33 mouse cellular contexts compared by ENCODE assay signal in the genomic region with DNA sequence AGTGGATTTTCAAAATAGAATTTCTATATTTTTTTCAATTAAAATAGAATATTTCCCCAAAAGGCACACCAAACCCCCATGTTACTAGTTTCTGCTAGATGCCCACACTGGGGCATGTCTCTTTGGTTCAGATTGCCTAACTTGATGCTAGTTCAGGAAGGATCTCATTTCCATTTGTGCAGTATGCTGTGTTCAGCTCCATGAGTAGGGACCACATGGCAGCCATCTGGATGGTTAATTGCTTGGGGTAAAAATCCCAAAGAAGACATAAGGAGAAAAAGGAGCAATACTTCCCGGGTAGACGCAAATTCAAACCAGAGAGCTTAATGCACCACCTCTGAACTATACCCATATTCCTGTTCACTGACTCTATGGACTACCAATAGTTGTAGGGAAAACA. TPM values are rescaled to one million over a fixed set of nuclear protein-coding genes. Genes with fewer than 3 reads are reported as not detected.
DNase-seq lines count a peak whose midpoint lies in the region; ATAC-seq and TF ChIP-seq lines count a peak whose summit lies in the region.
"Had no signal": no experiment of that assay in that cellular context is flagged by ENCODE, and none has a peak within 500 bp of the region (broad histone marks: within the 10 kb centered on the region; RNA-seq: fewer than 3 reads in every experiment).

No protein-coding gene starts in this region.

- no peaks in the 10 kb centered on the region for H3K36me3 ChIP-seq in forebrain, embryonic 15.5 days
- H3K36me3 ChIP-seq in forebrain, embryonic 12.5 days (replicated peaks), result peaks cover 5% of the 10 kb centered on the region; the same call in 1 of the 2 replicates
- no peaks in the 10 kb centered on the region for H3K36me3 ChIP-seq in forebrain, postnatal 0 days (ENCODE audit: insufficient read depth)
- H3K36me3 ChIP-seq in lung, postnatal 0 days (ENCODE audit: insufficient read depth, low read length), result no peaks in the 10 kb centered on the region
- H3K36me3 ChIP-seq: G1E; hindbrain, embryonic 13.5 days; liver, embryonic 15.5 days; midbrain, embryonic 10.5 days; midbrain, embryonic 15.5 days; neural tube, embryonic 15.5 days had no signal

- H3K4me3 ChIP-seq in forebrain, embryonic 15.5 days, result no peak overlapping the region
- H3K4me3 ChIP-seq in forebrain, embryonic 12.5 days (replicated peaks), result no peak overlapping the region
- H3K4me3 ChIP-seq in forebrain, postnatal 0 days (ENCODE audit: low read depth, low read length), result no peak overlapping the region
- no peak overlapping the region for H3K4me3 ChIP-seq in lung, postnatal 0 days (ENCODE audit: low read depth, low read length)
- H3K4me3 ChIP-seq: embryonic facial prominence, embryonic 13.5 days; erythroblast, embryonic 14.5 days; heart, adult 2 months; heart, embryonic 12.5 days; hindbrain, embryonic 13.5 days; left cerebral cortex, adult 2 months; limb, embryonic 12.5 days; liver, embryonic 15.5 days; midbrain, embryonic 10.5 days; midbrain, embryonic 15.5 days; neural tube, embryonic 15.5 days had no signal

- WGBS in forebrain, embryonic 15.5 days, result 48% methylated on average over 2 of the region's 2 CpGs
- WGBS in forebrain, embryonic 12.5 days, result 87% methylated on average over 2 of the region's 2 CpGs
- 57% methylated on average over 2 of the region's 2 CpGs for WGBS in forebrain, postnatal 0 days
- WGBS in lung, postnatal 0 days, result 100% methylated on average over 2 of the region's 2 CpGs

- TF ChIP-seq EP300 in lung, postnatal 0 days (IDR thresholded peaks at IDR 0.05), result no peak

- H3K27me3 ChIP-seq in forebrain, embryonic 15.5 days, result no peaks in the 10 kb centered on the region
- H3K27me3 ChIP-seq in forebrain, embryonic 12.5 days, result no peaks in the 10 kb centered on the region
- no peaks in the 10 kb centered on the region for H3K27me3 ChIP-seq in forebrain, postnatal 0 days (ENCODE audit: insufficient read depth, low read length)
- no peaks in the 10 kb centered on the region for H3K27me3 ChIP-seq in lung, postnatal 0 days (replicated peaks; ENCODE audit: insufficient read depth, low read length)
- H3K27me3 ChIP-seq: embryonic facial prominence, embryonic 13.5 days; heart, embryonic 12.5 days; hindbrain, embryonic 13.5 days; limb, embryonic 12.5 days; liver, embryonic 15.5 days; midbrain, embryonic 15.5 days; neural tube, embryonic 15.5 days had no signal

- peak; percentile 70 for ATAC-seq in forebrain, embryonic 15.5 days (replicated peaks)
- no peak for ATAC-seq in forebrain, embryonic 12.5 days (ENCODE audit: low FRiP score)
- peak; percentile 66 for ATAC-seq in forebrain, postnatal 0 days
- no peak for ATAC-seq in lung, postnatal 0 days
- ATAC-seq: intestine, embryonic 16.5 days; midbrain, embryonic 15.5 days had no signal

- peak; percentile 24 for DNase-seq in embryo, embryonic 10.5 days (ENCODE audit: low spot score)
- DNase-seq in embryo, embryonic 9.5 days (ENCODE audit: extremely low spot score), result no peak
- peak; percentile 71 for DNase-seq in forebrain, postnatal 0 days
- peak; percentile 26 to 29 for DNase-seq in layer of hippocampus, postnatal 36 days
- DNase-seq in frontal cortex, postnatal 36 days (ENCODE audit: low spot score in 2 of 2), result no peak
- no peak for DNase-seq in lung, postnatal 0 days (ENCODE audit: low spot score)
- DNase-seq: adrenal gland, adult 8-10 months; cerebellum, adult 11-12 months; cerebellum, adult 9-11 months; heart, adult 2 months; heart, postnatal 4 days; kidney, adult 8-10 months; kidney, postnatal 10 days; lung, embryonic 14.5 days; retina, postnatal 1 day; right cerebral cortex, postnatal 25 days; spleen, adult 18-20 months; thymus, postnatal 14 days had no signal

- no peaks in the 10 kb centered on the region for H3K9me3 ChIP-seq in forebrain, embryonic 15.5 days
- H3K9me3 ChIP-seq in forebrain, embryonic 12.5 days, result no peaks in the 10 kb centered on the region
- no peaks in the 10 kb centered on the region for H3K9me3 ChIP-seq in forebrain, postnatal 0 days (ENCODE audit: low read length)
- no peaks in the 10 kb centered on the region for H3K9me3 ChIP-seq in lung, postnatal 0 days (ENCODE audit: low read length)
- H3K9me3 ChIP-seq: embryonic facial prominence, embryonic 13.5 days; G1E; heart, embryonic 12.5 days; hindbrain, embryonic 13.5 days; limb, embryonic 12.5 days; liver, embryonic 15.5 days; midbrain, embryonic 10.5 days; midbrain, embryonic 15.5 days; neural tube, embryonic 15.5 days had no signal

- no peak overlapping the region for H3K27ac ChIP-seq in forebrain, embryonic 15.5 days (replicated peaks)
- H3K27ac ChIP-seq in forebrain, embryonic 12.5 days, result no peak overlapping the region
- no peak overlapping the region for H3K27ac ChIP-seq in forebrain, postnatal 0 days (ENCODE audit: low read depth, low read length)
- no peak overlapping the region for H3K27ac ChIP-seq in lung, postnatal 0 days (ENCODE audit: low read length)
- H3K27ac ChIP-seq: embryonic facial prominence, embryonic 13.5 days; heart, adult 2 months; hindbrain, embryonic 13.5 days; left cerebral cortex, adult 2 months; limb, embryonic 12.5 days; liver, embryonic 15.5 days; midbrain, embryonic 10.5 days; midbrain, embryonic 15.5 days; neural tube, embryonic 15.5 days had no signal

- TF ChIP-seq CTCF in forebrain, postnatal 0 days (IDR thresholded peaks at IDR 0.05; ENCODE audit: low read depth), result no peak
- no peak for TF ChIP-seq CTCF in lung, postnatal 0 days (IDR thresholded peaks at IDR 0.05)

- no peak overlapping the region for H3K9ac ChIP-seq in forebrain, embryonic 15.5 days (replicated peaks)
- no peak overlapping the region for H3K9ac ChIP-seq in forebrain, embryonic 12.5 days
- no peak overlapping the region for H3K9ac ChIP-seq in forebrain, postnatal 0 days
- H3K9ac ChIP-seq in lung, postnatal 0 days (replicated peaks; ENCODE audit: low read depth), result no peak overlapping the region
- H3K9ac ChIP-seq: embryonic facial prominence, embryonic 13.5 days; heart, embryonic 12.5 days; hindbrain, embryonic 13.5 days; limb, embryonic 12.5 days; liver, embryonic 15.5 days; lung, embryonic 14.5 days; midbrain, embryonic 15.5 days; neural tube, embryonic 15.5 days had no signal

- no peak overlapping the region for H3K4me2 ChIP-seq in forebrain, embryonic 15.5 days (replicated peaks)
- H3K4me2 ChIP-seq in forebrain, embryonic 12.5 days, result no peak overlapping the region
- H3K4me2 ChIP-seq in forebrain, postnatal 0 days (ENCODE audit: low read depth), result no peak overlapping the region
- H3K4me2 ChIP-seq in lung, postnatal 0 days (replicated peaks; ENCODE audit: low read depth, low read length), result no peak overlapping the region
- H3K4me2 ChIP-seq: embryonic facial prominence, embryonic 13.5 days; heart, embryonic 12.5 days; hindbrain, embryonic 13.5 days; limb, embryonic 12.5 days; liver, embryonic 15.5 days; lung, embryonic 14.5 days; midbrain, embryonic 15.5 days; neural tube, embryonic 15.5 days had no signal

- 0 out of 2 replicates have a peak, but pooled peaks cover 4% of the 10 kb centered on the region for H3K4me1 ChIP-seq in forebrain, embryonic 15.5 days
- H3K4me1 ChIP-seq in forebrain, embryonic 12.5 days, result no peaks in the 10 kb centered on the region
- H3K4me1 ChIP-seq in forebrain, postnatal 0 days (ENCODE audit: insufficient read depth), result no peaks in the 10 kb centered on the region
- no peaks in the 10 kb centered on the region for H3K4me1 ChIP-seq in lung, postnatal 0 days (ENCODE audit: insufficient read depth, low read depth, low read length)
- H3K4me1 ChIP-seq: embryonic facial prominence, embryonic 13.5 days; heart, embryonic 12.5 days; hindbrain, embryonic 13.5 days; liver, embryonic 15.5 days; midbrain, embryonic 10.5 days; midbrain, embryonic 15.5 days had no signal

RNA-seq across cellular contexts. Expression of gene Prrx1, which starts 57.6 kb away (rescaled TPM):
- 3.7 and 4.0 TPM in 2 replicates for polyA plus RNA-seq in forebrain, embryonic 15.5 days (2015; fragmentation: Nextera tagmentation; extraction: Ambion mirVana)
- polyA plus RNA-seq in forebrain, embryonic 12.5 days (2016; fragmentation: Nextera tagmentation; extraction: Ambion mirVana), result 29.4 and 29.7 TPM in 2 replicates
- 4.3 and 7.3 TPM in 2 replicates for total RNA-seq in forebrain, postnatal 0 days (2014; rRNA removed)
- 3.3 and 4.0 TPM in 2 replicates for polyA plus RNA-seq in forebrain, postnatal 0 days (2015; fragmentation: Nextera tagmentation; extraction: Ambion mirVana)
- total RNA-seq in layer of hippocampus, postnatal 36 days (2021), result 1 to 10 TPM; 5.5 to 5.7 TPM
- polyA plus RNA-seq in lung, postnatal 0 days (2015; fragmentation: Nextera tagmentation; extraction: Ambion mirVana), result 3.6 and 4.6 TPM in 2 replicates
- total RNA-seq: megakaryocyte progenitor cell, adult 5-6 weeks had no signal
- polyA plus RNA-seq: erythroblast, embryonic 14.5 days; G1E had no signal

Comparison
In these comparisons a context has a peak if more than half of its experiments do, and no peak if none do; other contexts are left out.
1. DNase-seq: peak in embryo, embryonic 10.5 days (single experiment), forebrain, postnatal 0 days (single experiment) and layer of hippocampus, postnatal 36 days (2 of 2); none in embryo, embryonic 9.5 days (single experiment), frontal cortex, postnatal 36 days (0 of 2) and lung, postnatal 0 days (single experiment).
2. ATAC-seq: peak in forebrain, embryonic 15.5 days (single experiment) and forebrain, postnatal 0 days (single experiment); none in forebrain, embryonic 12.5 days (single experiment) and lung, postnatal 0 days (single experiment).